In genomic region chr16:50381351-50381746, GRCm38 (mm10) we compare ENCODE assay signal across 9 mouse cellular contexts. TPM values are rescaled to one million over a fixed set of nuclear protein-coding genes. Genes with fewer than 3 reads are reported as not detected.
DNase-seq lines count a peak whose midpoint lies in the region; ATAC-seq and TF ChIP-seq lines count a peak whose summit lies in the region.
"Had no signal": no experiment of that assay in that cellular context is flagged by ENCODE, and none has a peak within 500 bp of the region (broad histone marks: within the 10 kb centered on the region; RNA-seq: fewer than 3 reads in every experiment).

No protein-coding gene starts in this region.

- no peaks in the 10 kb centered on the region for H3K36me3 ChIP-seq in heart, adult 2 months (ENCODE audit: control insufficient read depth, insufficient read depth, low read length)
- no peaks in the 10 kb centered on the region for H3K36me3 ChIP-seq in hindbrain, embryonic 10.5 days
- no peaks in the 10 kb centered on the region for H3K36me3 ChIP-seq in limb, embryonic 12.5 days
- no peaks in the 10 kb centered on the region for H3K36me3 ChIP-seq in stomach, embryonic 14.5 days (ENCODE audit: control insufficient read depth, insufficient read depth, low read length)
- H3K36me3 ChIP-seq: embryonic facial prominence, embryonic 15.5 days had no signal

- H3K4me3 ChIP-seq in heart, adult 2 months, result peak overlapping the region; percentile 21; the same call in 1 of the 2 replicates
- peak overlapping the region; percentile 24; the same call in 1 of the 2 replicates for H3K4me3 ChIP-seq in hindbrain, embryonic 10.5 days
- H3K4me3 ChIP-seq in limb, embryonic 12.5 days (replicated peaks), result no peak overlapping the region; the same call in 1 of the 2 replicates
- H3K4me3 ChIP-seq in stomach, embryonic 14.5 days (ENCODE audit: low read depth, low read length), result no peak overlapping the region; the same call in 1 of the 2 replicates
- H3K4me3 ChIP-seq: embryonic facial prominence, embryonic 15.5 days had no signal

- no peaks in the 10 kb centered on the region for H3K27me3 ChIP-seq in heart, adult 2 months (ENCODE audit: control insufficient read depth, insufficient read depth, low read length)
- peaks cover 9% of the 10 kb centered on the region; the same call in 1 of the 2 replicates for H3K27me3 ChIP-seq in hindbrain, embryonic 10.5 days (ENCODE audit: insufficient read depth, poor library complexity, severe bottlenecking)
- H3K27me3 ChIP-seq in limb, embryonic 12.5 days, result no peaks in the 10 kb centered on the region
- no peaks in the 10 kb centered on the region for H3K27me3 ChIP-seq in stomach, embryonic 14.5 days (ENCODE audit: control insufficient read depth, insufficient read depth, low read length)
- H3K27me3 ChIP-seq: embryonic facial prominence, embryonic 15.5 days had no signal

- peak overlapping the region; percentile 34 for H3K4me2 ChIP-seq in limb, embryonic 12.5 days
- H3K4me2 ChIP-seq in stomach, embryonic 14.5 days (replicated peaks; ENCODE audit: low read depth, low read length), result peak overlapping the region; percentile 25
- H3K4me2 ChIP-seq: embryonic facial prominence, embryonic 15.5 days had no signal

- no peak for TF ChIP-seq CTCF in heart, adult 2 months (IDR thresholded peaks at IDR 0.05)
- TF ChIP-seq CTCF in brain, embryonic 14.5 days (IDR thresholded peaks at IDR 0.05; ENCODE audit: borderline replicate concordance, extremely low read depth, insufficient read depth, insufficient read length), result no peak

- 0 out of 2 replicates have a peak, but pooled peaks have one; percentile 26 for ATAC-seq in limb, embryonic 12.5 days (ENCODE audit: insufficient number of reproducible peaks, insufficient read depth, low FRiP score, low TSS enrichment, low read depth)
- peak; percentile 28; the same call in 1 of the 2 replicates for ATAC-seq in stomach, embryonic 14.5 days (ENCODE audit: insufficient number of reproducible peaks, insufficient read depth, low FRiP score, low read depth)
- ATAC-seq in CD4-positive, CD25-positive, alpha-beta regulatory T cell, adult 4 months, result no peak

- no peak for TF ChIP-seq POLR2A in heart, adult 2 months (IDR thresholded peaks at IDR 0.05; ENCODE audit: insufficient read depth, low read depth, low read length)
- no peak for TF ChIP-seq POLR2A in brain, embryonic 14.5 days (IDR thresholded peaks at IDR 0.05; ENCODE audit: borderline replicate concordance, extremely low read depth, insufficient read depth, insufficient read length, poor library complexity, severe bottlenecking)

- DNase-seq in heart, adult 2 months, result no peak
- DNase-seq in heart, adult 18-20 months, result no peak
- DNase-seq in brain, embryonic 14.5 days (ENCODE audit: low read depth), result peak; percentile 69
- DNase-seq in hindbrain, embryonic 10.5 days (ENCODE audit: low spot score), result no peak
- no peak for DNase-seq in cerebellum, adult 9-11 months

- H3K9me3 ChIP-seq in hindbrain, embryonic 10.5 days, result no peaks in the 10 kb centered on the region
- no peaks in the 10 kb centered on the region for H3K9me3 ChIP-seq in limb, embryonic 12.5 days
- H3K9me3 ChIP-seq in stomach, embryonic 14.5 days (ENCODE audit: control insufficient read depth, low read depth, low read length), result no peaks in the 10 kb centered on the region
- H3K9me3 ChIP-seq: embryonic facial prominence, embryonic 15.5 days had no signal

- WGBS in heart, adult 2 months, result 41% methylated on average over 7 of the region's 7 CpGs
- 45% methylated on average over 7 of the region's 7 CpGs for WGBS in hindbrain, embryonic 10.5 days
- 31% methylated on average over 7 of the region's 7 CpGs for WGBS in limb, embryonic 12.5 days
- WGBS in stomach, embryonic 14.5 days, result 32% methylated on average over 7 of the region's 7 CpGs

- H3K9ac ChIP-seq in heart, adult 2 months (ENCODE audit: low read depth, low read length), result no peak overlapping the region
- H3K9ac ChIP-seq in limb, embryonic 12.5 days (replicated peaks), result no peak overlapping the region
- H3K9ac ChIP-seq in stomach, embryonic 14.5 days (replicated peaks; ENCODE audit: low read depth, low read length), result no peak overlapping the region
- H3K9ac ChIP-seq: embryonic facial prominence, embryonic 15.5 days had no signal

- H3K79me2 ChIP-seq in heart, adult 2 months (replicated peaks; ENCODE audit: control insufficient read depth, insufficient read depth, low read length), result no peaks in the 10 kb centered on the region

- 0 out of 2 replicates have a peak overlapping the region, but pooled peaks have one; percentile 15 for H3K27ac ChIP-seq in heart, adult 2 months
- no peak overlapping the region for H3K27ac ChIP-seq in hindbrain, embryonic 10.5 days
- H3K27ac ChIP-seq in limb, embryonic 12.5 days, result no peak overlapping the region
- H3K27ac ChIP-seq in stomach, embryonic 14.5 days (ENCODE audit: low read length), result no peak overlapping the region
- H3K27ac ChIP-seq: embryonic facial prominence, embryonic 15.5 days had no signal

- TF ChIP-seq EP300 in heart, adult 2 months (IDR thresholded peaks at IDR 0.05; ENCODE audit: insufficient read depth, low read depth, low read length), result no peak

- no peaks in the 10 kb centered on the region for H3K4me1 ChIP-seq in heart, adult 2 months (ENCODE audit: control insufficient read depth, insufficient read depth, low read length)
- H3K4me1 ChIP-seq in hindbrain, embryonic 10.5 days (replicated peaks), result peaks cover 24% of the 10 kb centered on the region
- peaks cover 14% of the 10 kb centered on the region for H3K4me1 ChIP-seq in limb, embryonic 12.5 days (replicated peaks)
- H3K4me1 ChIP-seq in stomach, embryonic 14.5 days (ENCODE audit: control insufficient read depth, insufficient read depth, low read length), result peaks cover 10% of the 10 kb centered on the region
- H3K4me1 ChIP-seq: embryonic facial prominence, embryonic 15.5 days had no signal

- intact Hi-C loops in heart, adult 2 months (cut with DNase I), result loop anchor here (2.0 to 5.0 kb wide), 2 partner anchors 51 to 355 kb away; partner anchors contain the start of gene Bbx

RNA-seq across cellular contexts. Expression of gene Bbx, which starts 50.8 kb away (rescaled TPM):
- total RNA-seq in heart, adult 2 months (2021), result 10 to 100 TPM; 13.4 to 14.7 TPM
- polyA plus RNA-seq in heart, adult 2 months (2012; rRNA removed), result 3.6 and 7.4 TPM in 2 replicates
- 10 to 100 TPM; 14.6 to 15.0 TPM for total RNA-seq in heart, adult 18-20 months (2021)
- polyA plus RNA-seq in brain, embryonic 14.5 days (2012; rRNA removed), result 8.9 and 9.4 TPM in 2 replicates
- 30.7 and 42.2 TPM in 2 replicates for polyA plus RNA-seq in hindbrain, embryonic 10.5 days (2016; fragmentation: Nextera tagmentation; extraction: Ambion mirVana)
- polyA plus RNA-seq in limb, embryonic 12.5 days (2016; fragmentation: Nextera tagmentation; extraction: Ambion mirVana), result 41.3 and 46.6 TPM in 2 replicates
- 50.2 and 50.4 TPM in 2 replicates for polyA plus RNA-seq in stomach, embryonic 14.5 days (2014; fragmentation: Nextera tagmentation; extraction: Ambion mirVana)
- 10 to 100 TPM; 54.7 to 65.5 TPM for polyA plus RNA-seq in CD4-positive, CD25-positive, alpha-beta regulatory T cell, adult 4 months (2017; shearing (Covaris generic))

Comparison
In these comparisons a context has a peak if more than half of its experiments do, and no peak if none do; other contexts are left out.
1. H3K4me3 ChIP-seq: peak in heart, adult 2 months (single experiment) and hindbrain, embryonic 10.5 days (single experiment); none in limb, embryonic 12.5 days (single experiment) and stomach, embryonic 14.5 days (single experiment).